Mouse (Mus musculus): ENCODE measurements around the gene Nudt21.

The Nudt21 gene

GRCm38 (mm10) chr8:93998961-93999360, 37.9 kb downstream of the Nudt21 start:
- DNase-seq: no peak

- DNase-seq: no peak
Observed at GRCm38 (mm10) chr8:93989739-93990138, 47.1 kb downstream of the Nudt21 start.

- no peak for DNase-seq
Observed at GRCm38 (mm10) chr8:93984731-93985130, 52.1 kb downstream of the Nudt21 start.

- DNase-seq: no peak
Observed at GRCm38 (mm10) chr8:93983827-93984226, 53.0 kb downstream of the Nudt21 start.

GRCm38 (mm10) chr8:93981679-93982215, 55.1 kb downstream of the Nudt21 start:
- no peak for DNase-seq

GRCm38 (mm10) chr8:93980141-93980540, 56.7 kb downstream of the Nudt21 start:
- DNase-seq: no peak

- no peak for DNase-seq
Observed at GRCm38 (mm10) chr8:93976446-93977211, 60.2 kb downstream of the Nudt21 start.

- DNase-seq: no peak
Observed at GRCm38 (mm10) chr8:93975358-93975757, 61.5 kb downstream of the Nudt21 start.

GRCm38 (mm10) chr8:93974602-93975186, 62.1 kb downstream of the Nudt21 start:
- no peak for DNase-seq

- no peak for DNase-seq
Observed at GRCm38 (mm10) chr8:93973831-93974375, 62.9 kb downstream of the Nudt21 start.

GRCm38 (mm10) chr8:93972971-93973734, 63.7 kb downstream of the Nudt21 start:
- no peak for DNase-seq

GRCm38 (mm10) chr8:93972211-93972610, 64.6 kb downstream of the Nudt21 start:
- no peak for DNase-seq

GRCm38 (mm10) chr8:93971451-93971850, 65.4 kb downstream of the Nudt21 start:
- DNase-seq: no peak

GRCm38 (mm10) chr8:93969626-93970340, 67.0 kb downstream of the Nudt21 start:
- no peak for DNase-seq

GRCm38 (mm10) chr8:93968293-93968692, 68.5 kb downstream of the Nudt21 start:
- DNase-seq: no peak

Data from thymus, postnatal 36 days (tissue).